Mouse (Mus musculus): Measurements from ENCODE around the gene Gpx3. TPM values are rescaled to one million over a fixed set of nuclear protein-coding genes. Genes with fewer than 3 reads are reported as not detected.

Gene Gpx3
- polyA plus RNA-seq, 1 experiment from 2014 or later, result 17.2 TPM

GRCm38 (mm10) chr11:54907259-54907658 lies 5.0 kb downstream of the Gpx3 start:
- H3K9me3 ChIP-seq, result no peaks in the 10 kb centered on the region

GRCm38 (mm10) chr11:54909273-54909672 lies 7.0 kb downstream of the Gpx3 start:
- Histone ChIP-seq H3K27ac (replicated peaks) (no peak overlapping the region), H3K9me3 (no peaks in the 10 kb centered on the region), H3K4me2 (replicated peaks) (no peak overlapping the region), H3K4me3 (no peak overlapping the region), H3K27me3 (no peaks in the 10 kb centered on the region), H3K9ac (replicated peaks) (no peak overlapping the region), H3K4me1 (no peaks in the 10 kb centered on the region), H3K36me3 (no peaks in the 10 kb centered on the region)
- 95% methylated on average over 11 of the region's 11 CpGs for WGBS
- ATAC-seq (replicated peaks), result no peak

More at GRCm38 (mm10) chr11:54907259-54907658, 5.0 kb downstream of the Gpx3 start:
- Histone ChIP-seq H3K4me3 (no peak overlapping the region), H3K9ac (replicated peaks) (no peak overlapping the region), H3K4me1 (peaks cover 10% of the 10 kb centered on the region), H3K27ac (replicated peaks) (no peak overlapping the region), H3K27me3 (no peaks in the 10 kb centered on the region), H3K36me3 (no peaks in the 10 kb centered on the region), H3K4me2 (replicated peaks) (no peak overlapping the region)
- 90% methylated on average over 5 of the region's 5 CpGs for WGBS
- ATAC-seq (replicated peaks), result no peak

GRCm38 (mm10) chr11:54910081-54910665 lies 7.9 kb downstream of the Gpx3 start:
- no peak for ATAC-seq (replicated peaks)
- H3K36me3 ChIP-seq, result 0 out of 2 replicates have a peak, but pooled peaks cover 4% of the 10 kb centered on the region
- WGBS, result 90% methylated on average over 12 of the region's 12 CpGs
- no peaks in the 10 kb centered on the region for H3K27me3 ChIP-seq
- no peak overlapping the region for H3K4me2 ChIP-seq (replicated peaks)
- no peak overlapping the region for H3K9ac ChIP-seq (replicated peaks)
- no peak overlapping the region for H3K4me3 ChIP-seq
- no peaks in the 10 kb centered on the region for H3K4me1 ChIP-seq
- no peak overlapping the region for H3K27ac ChIP-seq (replicated peaks)
- H3K9me3 ChIP-seq, result no peaks in the 10 kb centered on the region

GRCm38 (mm10) chr11:54911201-54911600 lies 8.9 kb downstream of the Gpx3 start:
- Histone ChIP-seq H3K4me3 (no peak overlapping the region), H3K4me2 (replicated peaks) (no peak overlapping the region), H3K27me3 (no peaks in the 10 kb centered on the region), H3K9me3 (no peaks in the 10 kb centered on the region), H3K27ac (replicated peaks) (no peak overlapping the region), H3K4me1 (no peaks in the 10 kb centered on the region), H3K36me3 (0 out of 2 replicates have a peak, but pooled peaks cover 4% of the 10 kb centered on the region), H3K9ac (replicated peaks) (no peak overlapping the region)
- WGBS, result 96% methylated on average over 3 of the region's 3 CpGs
- no peak for ATAC-seq (replicated peaks)

GRCm38 (mm10) chr11:54911671-54912502 lies 9.6 kb downstream of the Gpx3 start:
- WGBS, result 93% methylated on average over 7 of the region's 7 CpGs
- H3K36me3 ChIP-seq, result peaks cover 5% of the 10 kb centered on the region; the same call in 1 of the 2 replicates

GRCm38 (mm10) chr11:54912503-54913316 lies 10.5 kb downstream of the Gpx3 start:
- H3K36me3 ChIP-seq, result peaks cover 13% of the 10 kb centered on the region
- no peaks in the 10 kb centered on the region for H3K27me3 ChIP-seq
- no peak for ATAC-seq (replicated peaks)
- no peak overlapping the region for H3K27ac ChIP-seq (replicated peaks)
- H3K9me3 ChIP-seq, result no peaks in the 10 kb centered on the region
- no peak overlapping the region for H3K9ac ChIP-seq (replicated peaks)
- no peak overlapping the region for H3K4me2 ChIP-seq (replicated peaks)
- WGBS, result 93% methylated on average over 9 of the region's 9 CpGs
- no peaks in the 10 kb centered on the region for H3K4me1 ChIP-seq
- H3K4me3 ChIP-seq, result no peak overlapping the region

More at GRCm38 (mm10) chr11:54911671-54912502, 9.6 kb downstream of the Gpx3 start:
- Histone ChIP-seq H3K27me3 (no peaks in the 10 kb centered on the region), H3K4me2 (replicated peaks) (no peak overlapping the region), H3K9ac (replicated peaks) (no peak overlapping the region), H3K4me1 (no peaks in the 10 kb centered on the region), H3K4me3 (no peak overlapping the region), H3K9me3 (no peaks in the 10 kb centered on the region), H3K27ac (replicated peaks) (no peak overlapping the region)
- ATAC-seq (replicated peaks), result no peak

- Histone ChIP-seq H3K4me1 (no peaks in the 10 kb centered on the region), H3K4me2 (replicated peaks) (no peak overlapping the region), H3K9ac (replicated peaks) (no peak overlapping the region), H3K9me3 (no peaks in the 10 kb centered on the region), H3K36me3 (peaks cover 22% of the 10 kb centered on the region), H3K27me3 (no peaks in the 10 kb centered on the region), H3K27ac (replicated peaks) (no peak overlapping the region), H3K4me3 (no peak overlapping the region)
- 94% methylated on average over 5 of the region's 5 CpGs for WGBS
- ATAC-seq (replicated peaks), result no peak
Observed at GRCm38 (mm10) chr11:54913841-54914240, 11.6 kb downstream of the Gpx3 start.

- no peaks in the 10 kb centered on the region for H3K27me3 ChIP-seq
- no peak overlapping the region for H3K9ac ChIP-seq (replicated peaks)
- H3K4me3 ChIP-seq, result no peak overlapping the region
- no peak overlapping the region for H3K4me2 ChIP-seq (replicated peaks)
- no peaks in the 10 kb centered on the region for H3K4me1 ChIP-seq
- peaks cover 23% of the 10 kb centered on the region for H3K36me3 ChIP-seq
- no peak overlapping the region for H3K27ac ChIP-seq (replicated peaks)
- no peaks in the 10 kb centered on the region for H3K9me3 ChIP-seq
- ATAC-seq (replicated peaks), result no peak
- 95% methylated on average over 7 of the region's 7 CpGs for WGBS
Observed at GRCm38 (mm10) chr11:54917461-54917860, 15.2 kb downstream of the Gpx3 start.

GRCm38 (mm10) chr11:54918273-54918672 lies 16.0 kb downstream of the Gpx3 start:
- Histone ChIP-seq H3K4me3 (no peak overlapping the region), H3K4me1 (no peaks in the 10 kb centered on the region), H3K27me3 (no peaks in the 10 kb centered on the region), H3K36me3 (peaks cover 23% of the 10 kb centered on the region), H3K9ac (replicated peaks) (no peak overlapping the region), H3K27ac (replicated peaks) (no peak overlapping the region), H3K9me3 (no peaks in the 10 kb centered on the region), H3K4me2 (replicated peaks) (no peak overlapping the region)
- WGBS, result 86% methylated on average over 4 of the region's 4 CpGs
- no peak for ATAC-seq (replicated peaks)

- Histone ChIP-seq H3K4me2 (replicated peaks) (no peak overlapping the region), H3K9me3 (no peaks in the 10 kb centered on the region), H3K27ac (replicated peaks) (no peak overlapping the region), H3K9ac (replicated peaks) (no peak overlapping the region), H3K4me3 (no peak overlapping the region), H3K36me3 (peaks cover 19% of the 10 kb centered on the region), H3K27me3 (no peaks in the 10 kb centered on the region), H3K4me1 (no peaks in the 10 kb centered on the region)
- WGBS, result 83% methylated on average over 11 of the region's 11 CpGs
- ATAC-seq (replicated peaks), result no peak
Observed at GRCm38 (mm10) chr11:54920127-54920972, 18.1 kb downstream of the Gpx3 start.

- H3K9me3 ChIP-seq, result no peaks in the 10 kb centered on the region
- WGBS, result 85% methylated on average over 6 of the region's 6 CpGs
- H3K4me3 ChIP-seq, result no peak overlapping the region
- no peak overlapping the region for H3K9ac ChIP-seq (replicated peaks)
- no peaks in the 10 kb centered on the region for H3K4me1 ChIP-seq
- H3K27me3 ChIP-seq, result no peaks in the 10 kb centered on the region
- no peak overlapping the region for H3K27ac ChIP-seq (replicated peaks)
- H3K36me3 ChIP-seq, result peaks cover 23% of the 10 kb centered on the region
- no peak overlapping the region for H3K4me2 ChIP-seq (replicated peaks)
- no peak for ATAC-seq (replicated peaks)
Observed at GRCm38 (mm10) chr11:54920973-54921580, 18.8 kb downstream of the Gpx3 start.
